Mouse (Mus musculus) T-helper 17 cell (primary cell): Measurements from ENCODE around the gene Drg1.

Experiments used
- in situ Hi-C, 2 experiments: fragments of 300-600 bp; cut with MboI, MseI; formaldehyde crosslinking; loops; 1 replicate in 1 of 2; 2 replicates in 1 of 2; pipeline ENCODE4 v1.15.1; 2025; ENCODE audit warnings: high pct_unique_total_duplicates in 2 of 2

The Drg1 gene

GRCm38 (mm10) chr11:3290640-3291310, 24.6 kb upstream of the Drg1 start:
- in situ Hi-C loops: loop anchor here in 1 of 2 experiments (5.0 kb wide), 1 partner anchor 37 kb away; no protein-coding TSS in a partner anchor

- in situ Hi-C loops: loop anchor here in 1 of 2 experiments (5.0 kb wide), 1 partner anchor 37 kb away; no protein-coding TSS in a partner anchor
Observed at GRCm38 (mm10) chr11:3289803-3290639, 23.8 kb upstream of the Drg1 start.

GRCm38 (mm10) chr11:3289302-3289802, 23.1 kb upstream of the Drg1 start:
- in situ Hi-C loops: no loop called here

DNA sequence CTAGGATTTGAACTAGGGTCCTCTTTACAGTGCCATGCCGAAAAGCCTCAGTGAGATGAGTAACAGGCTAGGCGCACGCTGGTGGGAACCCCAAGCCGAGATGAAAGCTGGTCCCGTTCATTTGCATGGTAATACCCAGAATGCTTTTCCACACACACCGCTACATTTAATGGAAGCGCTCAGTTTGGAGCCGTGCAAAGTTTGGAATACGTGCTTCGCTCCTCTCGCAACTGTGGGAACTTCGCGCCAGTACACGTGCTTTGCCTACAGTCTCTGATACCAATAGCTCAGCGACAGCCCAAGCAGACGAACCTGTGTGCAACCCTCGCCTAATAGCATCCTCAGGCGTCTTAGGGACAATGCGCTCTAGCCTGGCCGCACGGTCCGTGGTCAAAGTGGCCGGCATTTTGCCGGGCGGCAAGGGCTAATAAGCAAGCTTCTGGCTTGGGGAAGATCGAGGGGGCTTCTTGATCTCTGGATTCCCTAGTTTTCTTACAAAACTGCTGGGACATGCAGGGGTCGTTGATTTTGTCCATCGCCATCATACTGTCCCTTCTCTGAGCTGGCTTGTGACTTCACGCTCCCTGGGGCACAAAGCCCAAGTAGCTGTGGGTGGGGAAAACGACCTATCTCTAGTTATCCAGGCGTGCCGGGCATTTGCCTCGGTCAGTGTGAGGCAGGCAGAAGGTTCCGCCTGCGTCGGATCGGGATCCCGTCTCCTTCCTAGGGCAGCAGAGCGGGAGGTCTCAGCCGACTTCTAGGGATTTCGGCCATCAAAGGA, 22.5 kb upstream of the Drg1 start, which contains the start of gene Patz1:
Patz1 (plus strand) TSS at position 354 of the 781 bp plus-strand sequence.
- in situ Hi-C loops: no loop called here

GRCm38 (mm10) chr11:3287921-3288320, 21.7 kb upstream of the Drg1 start:
- in situ Hi-C loops: no loop called here

GRCm38 (mm10) chr11:3287131-3287530, 20.9 kb upstream of the Drg1 start:
- in situ Hi-C loops: no loop called here

DNA sequence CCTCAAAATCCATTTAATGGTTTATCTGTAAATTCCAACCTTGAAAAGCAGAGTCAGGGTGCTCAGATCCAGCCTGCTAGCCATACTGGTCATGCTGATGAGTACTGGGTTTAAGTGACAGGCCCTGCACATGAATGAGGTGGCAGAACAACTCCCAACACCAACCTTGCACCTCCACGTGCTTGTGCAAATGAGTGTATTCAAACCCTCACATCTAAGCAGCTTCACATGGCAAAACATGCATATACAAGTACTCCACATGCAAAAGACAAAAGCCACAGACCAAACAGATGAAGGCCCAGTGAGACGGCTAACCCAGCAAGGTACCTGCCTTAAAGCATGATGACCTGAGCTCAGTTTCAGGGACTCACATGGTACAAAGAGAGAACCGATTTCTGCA, 19.7 kb upstream of the Drg1 start:
- in situ Hi-C loops: no loop called here

DNA sequence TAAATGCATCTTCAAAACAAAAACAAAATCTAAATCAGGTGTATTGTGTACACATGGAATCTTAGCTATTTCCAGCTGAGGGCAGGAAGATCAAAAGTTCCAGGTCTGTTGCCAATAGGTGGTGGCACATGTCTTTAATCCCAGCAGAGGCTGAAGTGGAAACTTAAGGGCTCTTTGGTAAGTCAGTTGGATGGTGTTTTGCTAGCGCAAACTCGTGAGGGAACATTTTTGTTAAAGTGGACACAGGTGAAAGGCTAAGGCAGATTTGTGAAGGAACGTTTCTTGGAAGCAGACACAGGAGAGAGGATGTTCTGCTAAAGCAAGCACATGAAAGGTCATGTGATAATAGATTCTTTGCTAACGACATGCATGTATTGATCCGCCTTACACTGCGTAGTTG, 17.4 kb upstream of the Drg1 start:
- in situ Hi-C loops: no loop called here

GRCm38 (mm10) chr11:3282887-3283286, 16.7 kb upstream of the Drg1 start:
- in situ Hi-C loops: no loop called here

- in situ Hi-C loops: no loop called here
Observed at GRCm38 (mm10) chr11:3279729-3280128, 13.5 kb upstream of the Drg1 start.

DNA sequence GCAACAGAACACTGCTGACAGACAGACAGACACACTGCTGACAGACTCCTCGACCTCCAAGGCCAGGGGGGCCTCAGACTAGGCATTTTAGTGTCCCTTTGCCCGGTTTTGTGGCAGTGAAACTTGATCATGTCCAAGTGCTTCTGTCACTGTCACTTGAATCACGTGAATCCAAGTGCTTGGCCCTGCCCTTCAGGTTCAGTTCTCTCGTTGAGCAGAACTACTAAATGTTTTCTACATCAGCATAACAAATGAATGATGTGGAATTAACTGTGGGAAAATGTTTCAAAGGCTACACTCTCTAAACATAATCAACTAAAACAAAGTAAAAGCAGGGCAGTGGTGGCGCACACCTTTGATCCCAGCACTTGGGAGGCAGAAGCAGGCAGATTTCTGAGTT, 12.1 kb upstream of the Drg1 start:
- in situ Hi-C loops: no loop called here

- in situ Hi-C loops: no loop called here
Observed at GRCm38 (mm10) chr11:3269241-3269640, 3.0 kb upstream of the Drg1 start.

DNA sequence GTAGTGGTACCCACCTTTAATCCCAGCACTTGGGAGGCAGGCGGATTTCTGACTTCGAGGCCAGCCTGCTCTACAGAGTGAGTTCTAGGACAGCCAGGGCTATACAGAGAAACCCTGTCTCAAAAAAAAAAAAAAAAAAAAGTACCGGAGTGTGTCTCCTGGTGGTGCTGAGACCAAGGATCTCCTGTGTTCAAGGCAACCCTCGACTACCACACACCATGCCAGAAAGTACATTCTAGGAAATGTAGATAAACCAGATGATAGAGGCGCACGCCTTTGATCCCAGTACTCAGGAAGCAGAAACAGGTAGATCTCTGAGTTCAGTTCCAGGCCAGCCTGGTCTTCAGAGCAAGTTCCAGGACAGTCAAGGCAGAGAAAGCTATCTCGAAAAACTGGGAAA, 918 bp upstream of the Drg1 start:
- in situ Hi-C loops: no loop called here

DNA sequence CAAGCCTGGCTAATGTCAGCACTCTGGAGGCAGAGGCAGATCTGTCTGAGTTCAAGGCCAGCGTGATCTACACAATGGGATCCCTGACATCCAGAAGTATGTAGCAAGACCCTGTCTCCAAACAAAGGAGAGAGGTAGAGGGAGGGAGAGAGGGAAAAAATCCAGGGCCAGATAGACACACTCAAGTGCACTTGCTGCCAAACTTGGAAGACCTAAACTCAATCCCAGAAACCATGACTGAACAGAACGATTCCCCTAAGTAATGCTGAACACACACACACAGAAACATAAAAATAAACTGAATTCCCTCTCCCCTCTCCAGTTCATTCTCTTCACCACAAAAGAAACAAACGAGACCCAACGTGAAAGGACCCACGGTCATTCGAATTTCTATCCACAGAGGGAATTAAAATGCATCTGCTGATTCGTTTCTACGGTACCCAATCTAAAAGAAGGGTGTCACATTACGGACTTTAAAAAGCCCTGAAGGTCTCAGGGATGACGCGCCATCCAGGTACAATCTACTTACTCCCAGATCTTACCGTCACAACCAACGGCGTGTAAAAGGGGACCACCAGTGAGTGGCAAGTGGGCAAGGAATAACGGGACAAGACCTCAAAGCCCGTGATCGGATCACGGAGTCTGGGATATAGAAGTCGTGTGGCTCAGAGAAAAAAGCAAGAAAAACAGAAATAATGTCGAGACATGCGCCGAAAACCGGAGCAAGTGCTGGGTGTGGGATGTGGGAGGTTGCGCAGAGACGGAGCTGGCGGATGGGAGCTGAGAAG, 730 bp downstream of the Drg1 start:
- in situ Hi-C loops: no loop called here

DNA sequence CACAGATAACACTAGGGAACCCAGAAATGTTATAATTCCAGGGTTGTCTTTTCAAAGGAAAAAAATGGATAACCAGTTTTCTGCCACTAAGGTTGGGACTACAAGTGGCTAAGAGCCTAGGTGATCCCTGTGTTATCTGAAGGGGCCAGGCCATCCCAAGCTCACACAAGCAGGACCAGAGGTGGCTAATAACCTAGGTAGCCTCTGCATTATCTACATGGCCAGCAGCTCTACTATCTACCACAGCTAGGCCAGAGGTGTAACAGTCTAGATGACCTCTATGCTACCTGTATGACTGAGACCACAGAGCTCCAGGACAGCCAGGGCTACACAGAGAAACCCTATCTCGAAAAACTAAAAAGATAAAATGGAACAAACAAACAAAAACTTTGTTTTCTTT, 6.7 kb downstream of the Drg1 start:
- in situ Hi-C loops: loop anchor here in 1 of 2 experiments (5.0 kb wide), 1 partner anchor 37 kb away; no protein-coding TSS in a partner anchor

DNA sequence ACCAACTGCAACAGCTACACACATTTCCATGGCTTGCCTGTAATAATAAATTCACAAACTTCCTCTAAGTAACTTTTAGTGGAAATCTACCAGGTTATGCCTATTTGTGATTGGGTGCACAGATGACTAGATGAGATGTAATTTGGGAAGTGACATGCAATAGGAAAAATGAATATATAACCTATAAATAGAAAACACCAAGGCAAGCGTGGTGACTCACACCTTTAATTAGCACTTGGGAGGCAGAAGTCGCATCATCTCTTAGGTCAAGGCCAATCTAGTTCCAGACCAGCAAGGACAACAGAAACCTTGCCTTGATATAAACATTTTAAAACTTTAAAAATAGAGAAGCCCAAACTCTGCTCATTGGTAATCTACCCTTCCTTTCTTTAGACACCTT, 18.8 kb downstream of the Drg1 start:
- in situ Hi-C loops: no loop called here

- in situ Hi-C loops: loop anchor here in 1 of 2 experiments (5.0 kb wide), 1 partner anchor 36 kb away; no protein-coding TSS in a partner anchor
Observed at GRCm38 (mm10) chr11:3243771-3244170, 22.4 kb downstream of the Drg1 start.

DNA sequence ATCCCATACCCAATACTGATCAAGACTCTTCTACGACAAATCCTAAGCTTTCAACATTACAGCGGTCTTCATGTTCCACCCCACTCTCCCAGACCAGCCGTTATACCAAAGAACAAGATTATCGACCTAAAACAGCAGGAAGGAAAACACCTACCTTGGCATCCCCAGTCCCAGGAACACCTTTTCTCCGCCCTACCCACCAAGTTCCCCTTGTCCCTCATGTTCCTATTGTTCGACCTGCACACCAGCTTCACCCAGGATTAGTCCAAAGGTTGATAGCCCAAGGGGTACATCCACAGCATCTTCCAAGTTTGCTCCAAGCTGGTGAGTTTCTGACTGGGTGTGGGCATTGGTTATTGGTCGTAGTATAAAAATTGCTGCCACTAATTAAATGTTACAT, 23.8 kb downstream of the Drg1 start:
- in situ Hi-C loops: loop anchor here in 1 of 2 experiments (5.0 kb wide), 1 partner anchor 35 kb away; no protein-coding TSS in a partner anchor

- in situ Hi-C loops: loop anchor here in 1 of 2 experiments (10.0 kb wide), 1 partner anchor 1860 kb away; the partner anchor contains the start of genes Ewsr1 and Rhbdd3
Observed at GRCm38 (mm10) chr11:3235277-3235676, 30.9 kb downstream of the Drg1 start.

GRCm38 (mm10) chr11:3233704-3234103, 32.5 kb downstream of the Drg1 start:
- in situ Hi-C loops: loop anchor here in 1 of 2 experiments (10.0 kb wide), 1 partner anchor 1861 kb away; the partner anchor contains the start of genes Ewsr1 and Rhbdd3
